Mouse (Mus musculus) lung, postnatal 25 days (tissue): Measurements from ENCODE around the gene Antxrl.
A peak's percentile ranks its signal among the peaks of the same experiment; 100 is the strongest.

Experiments
- DNase-seq: peaks from one replicate; pipeline ENCODE4 v3.0.0; 2022; ENCODE audit warnings: low spot score

Antxrl gene

DNA sequence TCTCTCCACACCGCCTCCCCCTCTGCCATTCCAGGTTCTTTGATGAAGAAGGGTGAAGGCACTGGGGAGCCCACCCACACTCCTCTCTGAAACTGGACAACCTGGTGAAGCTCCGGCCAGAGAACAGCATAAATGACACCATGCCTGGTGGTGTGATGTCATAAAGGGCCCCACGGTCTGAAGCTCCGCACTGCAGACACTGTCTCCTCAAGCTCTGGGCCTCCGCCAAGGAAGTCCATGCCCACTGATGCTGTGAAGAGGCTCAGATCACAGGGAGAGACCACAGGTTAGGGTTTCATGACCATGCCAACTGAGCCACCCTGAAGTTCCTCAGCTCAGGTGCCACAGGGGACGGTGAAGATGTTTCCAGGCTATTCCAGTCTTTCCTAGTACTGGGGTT lies at the start of gene Antxrl:
Antxrl (plus strand) TSS at position 192 of the 400 bp plus-strand sequence.
- DNase-seq, result no peak

DNA sequence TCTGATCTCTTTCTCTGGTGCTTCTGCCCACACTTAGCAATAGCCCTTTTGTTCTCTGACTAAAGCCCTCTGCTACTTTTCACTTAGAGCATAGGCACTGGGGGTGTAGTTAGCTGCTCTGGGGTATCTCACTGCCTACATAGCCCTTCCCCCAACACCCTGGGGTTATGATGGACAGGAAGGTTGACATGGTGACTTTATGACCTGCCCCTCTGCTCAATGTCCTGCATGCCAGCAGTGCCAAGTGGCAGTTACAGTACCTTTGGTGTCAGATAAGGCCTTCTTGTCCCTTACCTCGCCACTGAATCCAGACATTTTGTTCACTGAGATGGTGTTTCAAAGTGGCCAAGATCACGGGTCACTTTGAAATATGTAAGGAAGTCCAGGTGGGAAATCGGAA lies 37.4 kb upstream of the Antxrl start, which contains the start of gene Gm30083:
Gm30083 (minus strand) TSS at position 120 of the 400 bp plus-strand sequence.
- DNase-seq, result no peak

DNA sequence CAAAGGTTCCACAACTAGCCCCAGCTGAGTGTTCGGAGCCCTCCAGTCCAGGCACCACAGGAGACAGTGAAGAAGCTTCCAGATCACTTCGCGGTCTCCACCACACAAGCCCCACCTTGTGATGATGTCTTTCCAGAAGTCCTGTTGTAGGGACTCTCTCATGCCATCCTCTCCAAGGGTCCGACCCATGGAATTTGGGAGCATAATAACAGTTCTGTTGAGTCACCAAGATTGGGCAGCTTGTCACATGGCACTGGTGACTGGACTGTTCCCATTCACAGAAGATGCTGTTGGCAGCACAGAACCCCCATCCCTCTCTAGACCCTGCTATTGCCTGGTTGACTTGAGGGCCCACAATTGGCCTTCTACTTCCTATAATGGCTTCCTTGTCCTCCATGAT lies 36.1 kb upstream of the Antxrl start, which contains the start of gene Gm5460:
Gm5460 (plus strand) TSS at position 378 of the 400 bp plus-strand sequence.
- no peak for DNase-seq

DNA sequence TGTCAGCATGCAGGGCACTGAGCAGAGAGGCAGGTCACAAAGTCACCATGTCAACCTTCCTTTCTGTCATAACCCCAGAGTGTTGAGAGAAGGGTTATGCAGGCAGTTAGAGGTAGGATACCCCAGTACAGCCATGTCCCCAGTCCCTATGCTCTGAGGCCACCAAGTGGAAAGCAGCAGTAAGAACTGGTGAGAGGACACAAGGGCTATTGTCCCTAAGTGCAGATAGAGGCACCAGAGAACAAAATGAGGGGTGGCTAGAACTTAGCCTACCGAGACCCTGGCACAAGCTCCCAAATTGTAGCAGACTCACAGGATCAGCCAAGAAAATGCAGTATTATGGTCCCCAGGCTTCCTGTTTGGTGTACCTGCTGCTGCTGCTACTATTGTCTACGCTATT lies 35.6 kb upstream of the Antxrl start:
- no peak for DNase-seq

DNA sequence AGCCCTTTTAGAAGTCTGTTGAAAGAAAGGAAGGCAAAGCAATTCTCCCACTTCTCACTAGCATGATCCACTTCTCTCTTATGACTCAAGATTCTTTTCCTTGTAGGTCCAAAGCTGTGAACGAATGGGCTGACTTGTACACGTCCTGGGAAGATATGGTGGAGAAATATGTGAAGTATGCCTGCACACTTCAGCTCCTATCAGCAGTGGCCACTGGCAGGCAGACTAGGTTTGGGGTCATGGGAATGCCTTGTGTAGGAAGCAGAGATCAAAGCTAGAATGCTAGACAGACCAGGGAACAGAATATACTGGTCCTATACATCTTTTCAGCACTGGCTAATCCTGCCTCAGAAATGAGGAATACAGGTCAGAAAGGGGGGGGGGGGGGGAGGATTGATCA lies 25.8 kb upstream of the Antxrl start:
- no peak for DNase-seq

DNA sequence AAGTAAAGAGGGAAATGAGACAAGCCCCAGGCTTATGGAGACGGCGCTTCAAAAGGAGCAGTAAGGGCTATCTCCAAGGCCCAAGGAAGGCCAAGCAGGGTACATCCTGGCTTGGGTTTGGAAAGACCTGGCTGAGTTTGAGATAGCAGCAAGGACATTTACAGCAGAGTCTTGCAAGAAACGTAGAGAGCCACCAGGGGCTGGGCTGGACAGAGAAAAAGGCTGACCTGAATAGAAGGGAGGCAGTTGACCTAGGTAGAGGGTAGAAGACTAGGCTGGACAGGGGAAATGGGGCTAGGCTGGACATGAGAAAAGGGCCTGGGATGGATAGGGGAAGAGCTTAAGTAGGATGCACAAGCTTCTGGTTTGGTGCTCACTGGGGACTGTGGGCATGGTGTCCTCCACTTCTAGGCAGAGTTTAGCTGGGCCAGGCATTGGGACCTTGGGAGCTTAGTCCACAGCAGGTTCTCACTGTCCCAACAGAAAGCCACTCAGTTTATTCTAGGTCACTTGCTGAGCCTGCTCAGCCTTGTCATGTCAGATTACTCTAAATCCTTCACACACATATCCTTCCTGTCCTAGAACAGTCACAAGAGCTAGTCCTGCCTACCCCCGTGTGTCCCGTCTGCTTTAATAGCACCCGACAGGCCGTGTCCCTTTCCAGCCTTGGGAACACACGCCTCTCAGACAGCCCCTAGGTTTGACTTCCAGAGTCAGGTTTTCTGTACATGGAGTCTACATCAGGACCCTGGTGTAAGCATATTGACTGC lies 18.5 kb upstream of the Antxrl start:
- DNase-seq, result no peak

DNA sequence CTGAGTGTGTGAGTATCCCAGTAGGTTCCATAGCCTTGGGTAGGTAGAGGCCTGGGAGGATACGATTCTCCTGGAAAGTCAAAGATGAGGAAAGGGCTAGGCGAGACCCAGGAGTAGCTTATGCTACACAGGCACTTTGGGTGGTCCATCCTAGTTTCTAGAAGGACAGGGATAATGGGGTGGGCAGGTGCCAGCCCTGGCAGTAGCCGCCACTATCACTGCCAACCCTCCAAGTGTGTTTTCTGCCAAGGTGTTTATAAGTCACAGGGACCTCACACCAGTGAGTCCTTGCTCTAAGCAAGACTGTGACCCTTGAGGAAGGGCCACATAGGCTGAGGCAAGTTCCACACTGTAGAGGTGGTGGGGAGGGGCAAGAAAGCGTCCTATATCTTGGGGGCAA lies 11.3 kb upstream of the Antxrl start:
- no peak for DNase-seq

DNA sequence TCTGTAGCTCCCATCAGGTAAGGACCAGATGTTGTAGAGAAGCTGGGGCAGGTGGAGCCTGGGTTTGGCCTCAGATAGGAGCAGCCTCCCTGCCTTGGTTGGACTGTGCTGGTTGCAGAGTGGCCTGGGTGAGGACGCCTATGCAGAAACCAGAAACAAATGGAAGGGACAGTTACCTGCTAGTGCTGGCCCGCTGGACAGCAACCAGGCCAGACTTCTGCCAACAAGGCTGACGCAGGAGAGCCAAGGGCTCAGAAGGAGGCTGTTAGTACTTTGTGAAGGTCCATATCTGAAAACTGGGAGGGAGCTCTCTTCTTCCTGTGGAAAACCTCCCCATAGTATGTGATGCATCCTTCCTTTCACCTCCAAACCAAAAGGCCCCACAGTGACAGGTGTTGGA lies 9.2 kb upstream of the Antxrl start:
- no peak for DNase-seq

DNA sequence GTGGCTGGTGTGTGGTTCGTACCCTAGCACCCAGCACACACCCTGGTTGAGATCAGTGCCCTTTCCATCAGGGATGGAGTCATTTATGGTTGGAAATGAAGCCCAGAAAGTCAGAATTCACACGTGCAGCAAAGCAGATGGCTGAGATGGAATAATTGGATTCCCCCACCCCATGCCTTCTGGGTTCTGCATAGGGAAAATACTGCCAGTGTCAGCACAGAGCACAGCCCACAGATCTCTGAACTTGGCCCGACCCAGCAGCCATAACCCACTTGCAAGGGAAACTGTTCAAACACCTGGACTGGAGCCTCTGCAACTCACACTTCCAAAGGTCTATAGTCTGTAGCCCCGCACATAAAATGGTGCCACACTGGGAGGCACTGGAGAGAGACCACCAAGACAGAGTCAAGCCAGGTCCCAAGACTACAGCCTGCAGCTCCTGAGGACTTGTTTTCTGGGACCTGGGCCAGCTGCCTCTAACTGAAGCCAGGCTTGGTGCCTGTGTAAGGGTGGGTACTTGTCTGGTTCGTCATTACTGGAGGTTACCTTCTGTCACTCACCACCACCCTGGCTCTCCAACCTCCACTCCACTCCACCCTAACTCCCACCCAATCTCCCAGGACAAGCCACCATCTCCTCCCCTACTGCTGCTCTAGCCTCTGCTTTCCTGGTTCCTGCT lies 2.3 kb upstream of the Antxrl start:
- no peak for DNase-seq

DNA sequence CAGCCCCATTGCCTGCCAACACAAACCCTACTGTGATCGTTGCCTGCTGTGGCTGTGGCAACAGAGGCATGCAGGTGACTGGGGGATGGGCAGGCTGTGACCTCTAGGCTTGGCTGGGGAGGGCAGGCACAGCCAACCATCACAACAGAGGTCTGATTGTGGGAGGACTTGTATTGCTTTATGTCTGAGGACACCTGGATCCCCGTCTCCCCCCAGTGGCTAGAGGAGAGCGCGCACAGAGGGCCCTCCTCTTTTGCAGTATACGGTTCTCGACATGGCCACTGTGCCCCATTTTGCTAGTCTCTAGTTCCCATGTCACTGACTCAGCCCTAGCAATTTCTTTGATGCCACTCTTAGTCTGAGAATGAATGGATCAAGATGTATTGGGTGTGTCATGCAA lies 19.2 kb downstream of the Antxrl start:
- no peak for DNase-seq

DNA sequence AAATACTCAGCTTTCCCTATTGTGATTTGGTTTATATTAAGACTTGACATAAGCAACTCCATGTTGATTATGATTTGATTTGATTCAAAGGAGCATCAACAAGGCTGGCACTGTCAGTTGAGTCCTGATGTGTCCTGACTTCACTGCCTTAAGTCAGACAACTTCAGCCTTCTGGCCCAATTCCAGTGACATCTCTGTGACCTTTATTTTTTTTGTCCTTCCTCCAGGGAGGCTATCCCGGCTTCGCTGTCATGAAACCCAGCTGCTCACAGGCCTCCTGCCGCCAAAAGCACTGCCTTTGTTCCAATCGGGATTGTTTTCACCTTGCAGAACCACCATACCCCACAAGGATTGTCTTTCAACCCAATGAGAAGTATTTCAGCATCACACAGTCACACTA lies 22.8 kb downstream of the Antxrl start:
- no peak for DNase-seq

DNA sequence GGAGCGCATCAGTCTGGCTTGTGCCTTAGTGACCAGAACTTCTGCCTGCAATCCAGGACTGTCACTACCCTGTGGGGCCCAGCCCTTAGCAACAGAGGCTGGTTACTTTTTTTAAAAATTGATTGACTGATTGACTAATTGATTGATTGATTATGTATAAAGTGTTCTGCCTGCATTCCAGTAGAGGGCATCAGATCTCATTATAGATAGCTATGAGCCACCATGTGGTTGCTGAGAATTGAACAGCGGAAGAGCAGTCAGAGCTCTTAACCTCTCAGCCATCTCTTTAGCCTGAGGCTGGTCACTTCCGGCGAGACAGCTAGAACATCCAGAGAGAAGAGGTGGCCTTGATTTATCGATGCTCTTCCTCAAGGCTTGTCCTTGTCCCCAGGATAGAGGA lies 24.7 kb downstream of the Antxrl start:
- no peak for DNase-seq

DNA sequence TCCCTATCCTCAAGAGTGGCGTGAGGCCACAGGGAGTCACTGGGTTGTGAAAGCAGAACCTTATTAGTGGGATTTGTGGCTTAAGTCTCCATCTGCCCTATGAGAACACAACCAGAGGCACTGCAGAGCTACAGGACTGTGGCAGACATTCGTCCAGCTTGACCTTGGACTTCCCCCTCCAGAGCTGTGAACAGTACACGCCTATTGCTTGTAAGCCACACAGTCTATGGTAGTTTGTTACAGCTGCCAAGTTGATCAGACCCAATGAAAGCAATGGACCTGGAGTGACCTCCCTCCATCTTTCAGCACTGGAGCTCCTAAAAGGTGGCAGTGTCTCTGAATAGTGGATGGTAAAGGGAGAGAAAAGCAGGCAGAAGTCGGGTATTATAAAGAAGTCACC lies 25.8 kb downstream of the Antxrl start:
- no peak for DNase-seq

DNA sequence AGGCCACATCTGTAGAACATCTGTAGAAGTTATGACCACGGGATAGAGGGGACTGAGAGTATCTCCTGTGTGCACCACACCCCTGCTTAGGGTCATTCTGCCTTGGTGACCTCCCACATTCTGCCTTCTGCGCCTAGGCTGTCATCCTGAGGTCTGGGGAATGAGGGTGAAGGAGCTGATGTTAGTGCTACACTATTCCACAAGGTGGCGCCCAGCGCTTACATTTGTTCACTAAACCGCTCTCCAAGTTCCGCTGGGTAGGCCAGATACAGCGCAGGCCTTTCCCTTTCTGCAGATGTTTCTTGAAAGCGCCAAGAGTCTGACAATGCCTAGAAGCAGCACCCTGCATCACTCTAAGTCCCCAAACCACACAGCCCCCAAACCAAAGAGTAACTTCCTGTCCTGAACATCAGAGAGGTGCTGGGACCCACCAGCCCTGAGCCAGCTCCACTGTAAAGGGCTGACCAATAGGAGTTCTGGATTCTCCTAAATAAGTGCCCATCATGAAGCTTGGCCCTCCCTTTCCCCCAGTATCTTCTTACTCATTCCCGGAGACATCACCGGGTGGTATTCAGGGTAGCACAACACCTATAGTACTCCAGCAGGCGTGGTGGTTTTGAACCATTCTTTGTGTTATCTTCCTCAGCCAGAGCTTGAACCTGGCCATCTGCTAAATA lies 28.0 kb downstream of the Antxrl start:
- peak; percentile 57 for DNase-seq

DNA sequence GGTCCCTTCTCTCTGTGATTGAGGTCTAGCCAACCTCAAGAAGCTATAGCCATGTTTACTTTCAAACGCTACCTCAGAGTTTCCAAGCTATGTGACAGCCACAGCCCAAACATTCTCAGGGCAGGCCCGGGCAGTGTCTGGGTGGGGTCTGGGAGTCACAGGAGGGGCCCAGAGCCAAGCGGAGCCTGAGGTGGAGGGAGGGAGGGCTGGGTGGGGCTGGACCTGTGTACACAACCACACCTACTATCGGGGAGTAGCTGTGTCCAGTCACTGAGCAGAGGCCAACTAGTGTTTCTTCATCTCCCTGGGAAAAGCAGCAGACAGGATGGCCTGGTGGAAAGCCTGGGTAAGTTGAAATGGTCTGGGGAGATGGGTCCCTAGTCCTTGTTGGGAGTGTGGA lies 33.2 kb downstream of the Antxrl start, which contains the start of gene Anxa8:
Anxa8 (plus strand) TSS at position 251 of the 400 bp plus-strand sequence.
- peak; percentile 53 for DNase-seq

DNA sequence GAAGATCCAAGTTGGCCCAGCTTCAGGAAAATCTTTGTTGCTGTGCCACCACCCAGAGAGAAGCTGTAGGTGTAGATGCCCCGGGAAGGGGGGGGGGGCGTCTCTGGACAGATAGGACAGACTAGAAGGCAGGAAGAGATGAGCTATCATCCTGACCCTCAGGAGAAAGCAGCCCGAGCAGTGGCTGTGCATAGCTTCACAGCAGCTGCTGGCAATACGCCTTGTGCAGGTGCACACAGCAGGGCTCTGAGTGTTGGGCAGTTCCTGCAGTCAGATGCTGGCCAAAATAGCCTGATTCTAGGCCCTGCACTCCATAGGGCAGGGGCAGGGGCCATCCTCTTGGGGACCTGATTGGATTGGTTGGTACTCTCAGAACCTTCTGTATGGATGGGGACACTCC lies 34.3 kb downstream of the Antxrl start:
- DNase-seq, result no peak

DNA sequence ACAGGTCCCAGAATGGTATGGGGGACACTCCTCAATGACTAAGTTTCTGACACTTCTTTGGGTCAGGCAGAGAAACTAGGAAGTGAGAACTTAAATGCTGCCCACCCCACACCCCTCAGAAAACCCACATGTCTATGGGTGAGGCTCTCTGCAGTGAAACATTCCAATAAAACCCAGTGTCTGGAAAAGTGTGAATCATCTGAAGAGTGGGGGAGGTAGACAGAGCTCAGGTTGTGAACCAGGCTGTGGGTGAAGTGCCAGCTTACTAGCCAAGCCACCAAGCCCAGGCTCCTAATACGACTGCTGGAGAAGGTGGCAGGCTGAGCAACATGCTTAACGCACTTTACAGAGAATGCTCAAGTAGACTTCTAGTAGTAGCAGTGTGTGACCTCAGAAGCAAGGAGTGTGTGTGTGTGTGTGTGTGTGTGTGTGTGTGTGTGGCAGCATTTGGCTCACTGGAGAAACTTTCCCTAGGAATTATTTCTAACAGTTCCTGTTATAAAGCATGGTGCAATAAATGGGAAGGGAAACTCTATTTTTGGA lies 35.4 kb downstream of the Antxrl start:
- no peak for DNase-seq

DNA sequence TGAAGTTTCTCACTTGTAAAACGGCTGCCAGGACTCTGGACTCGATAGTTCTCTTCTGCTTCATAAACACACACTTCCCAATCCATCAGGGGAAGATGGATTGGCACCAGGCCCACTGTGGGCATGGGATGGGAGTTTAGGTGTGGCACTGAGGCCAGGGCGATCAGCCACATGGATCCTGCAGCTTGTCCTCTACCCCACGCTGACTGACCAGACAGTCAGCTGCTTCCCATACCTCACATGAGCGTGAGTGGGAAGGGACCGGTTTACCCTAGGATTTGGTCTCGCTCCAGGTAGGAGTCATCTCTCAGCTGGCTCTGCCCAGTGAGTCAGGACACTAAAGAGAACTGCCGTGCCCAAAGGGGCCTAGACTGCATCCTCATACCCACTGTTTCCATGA lies 37.3 kb downstream of the Antxrl start:
- DNase-seq, result no peak

DNA sequence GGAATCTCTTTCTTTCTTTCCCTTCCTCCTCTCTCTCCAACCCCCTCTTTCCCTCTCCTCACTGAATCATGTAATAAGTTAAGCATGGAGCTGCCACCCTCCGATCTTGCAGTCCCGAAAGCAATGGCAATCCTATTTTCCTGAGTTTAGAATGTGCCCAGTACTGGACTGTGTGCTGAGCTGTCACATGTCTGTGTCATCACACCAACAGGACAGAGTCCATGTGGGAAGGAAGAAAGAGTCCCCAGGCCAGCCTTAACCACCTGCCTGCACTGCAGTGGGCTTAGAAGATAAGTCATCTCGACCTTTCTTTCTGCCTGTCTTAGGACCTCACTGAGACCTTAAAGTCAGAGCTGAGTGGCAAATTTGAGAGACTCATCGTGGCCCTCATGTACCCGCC lies 39.0 kb downstream of the Antxrl start:
- no peak for DNase-seq

DNA sequence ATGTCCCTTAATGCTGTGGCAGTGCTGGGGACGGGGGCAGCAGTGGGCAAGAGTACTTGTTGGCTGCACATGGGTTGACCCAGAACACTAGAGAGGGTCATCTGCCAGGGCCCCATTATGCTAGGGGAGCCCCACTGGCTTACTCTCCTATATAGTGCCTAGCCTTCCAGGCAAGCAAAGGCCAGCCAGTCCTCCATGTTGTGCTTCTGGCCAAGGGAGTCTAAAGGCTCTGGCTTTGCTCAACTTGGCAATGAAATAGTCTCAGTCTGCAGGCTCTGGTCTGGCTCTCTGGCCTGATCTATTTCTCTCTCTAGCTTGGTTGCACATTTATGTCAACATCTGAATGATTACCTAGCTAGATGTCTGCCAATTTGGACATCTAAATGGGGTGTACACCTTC lies 40.3 kb downstream of the Antxrl start:
- no peak for DNase-seq

DNA sequence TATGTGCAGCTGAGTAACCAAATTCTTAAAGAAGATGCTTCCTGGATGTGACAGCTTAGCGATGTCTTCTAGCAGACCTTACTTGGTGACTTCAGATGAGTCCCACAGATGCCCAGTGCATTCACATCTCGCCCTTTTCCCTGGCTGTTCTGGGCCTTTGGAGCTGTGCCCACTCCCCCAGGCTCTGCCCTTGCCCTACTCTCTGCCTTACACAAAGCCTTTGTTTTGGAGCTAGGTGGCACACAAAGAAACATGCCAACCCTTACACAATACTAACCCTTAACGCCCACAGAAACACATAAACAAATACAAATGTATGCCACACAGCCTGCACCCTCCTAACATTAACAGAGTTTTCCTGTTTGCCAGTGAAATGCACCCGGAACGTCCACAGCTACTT lies 43.7 kb downstream of the Antxrl start:
- no peak for DNase-seq

DNA sequence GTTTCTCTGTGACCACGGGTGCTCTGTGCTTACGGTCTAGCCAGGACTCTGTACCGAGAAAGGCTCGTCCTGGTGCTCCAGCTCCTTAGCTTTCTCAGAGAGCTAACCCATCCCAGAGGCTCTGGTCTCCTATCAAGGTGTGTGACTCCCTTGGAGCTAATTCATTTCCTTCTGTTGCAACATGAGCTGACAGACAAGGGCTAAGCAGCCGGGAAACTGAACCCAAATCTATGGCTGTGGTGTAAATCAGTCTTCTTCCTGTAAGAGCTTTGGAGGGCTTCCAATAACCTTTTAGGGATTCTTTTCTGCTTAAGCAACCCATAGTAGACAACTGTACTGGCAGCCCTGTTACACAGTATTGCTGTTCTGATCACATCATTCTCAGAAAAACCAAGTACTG lies 50.1 kb downstream of the Antxrl start, which contains the start of gene A630023A22Rik:
A630023A22Rik (minus strand) TSS at position 154 of the 400 bp plus-strand sequence.
- DNase-seq, result no peak

DNA sequence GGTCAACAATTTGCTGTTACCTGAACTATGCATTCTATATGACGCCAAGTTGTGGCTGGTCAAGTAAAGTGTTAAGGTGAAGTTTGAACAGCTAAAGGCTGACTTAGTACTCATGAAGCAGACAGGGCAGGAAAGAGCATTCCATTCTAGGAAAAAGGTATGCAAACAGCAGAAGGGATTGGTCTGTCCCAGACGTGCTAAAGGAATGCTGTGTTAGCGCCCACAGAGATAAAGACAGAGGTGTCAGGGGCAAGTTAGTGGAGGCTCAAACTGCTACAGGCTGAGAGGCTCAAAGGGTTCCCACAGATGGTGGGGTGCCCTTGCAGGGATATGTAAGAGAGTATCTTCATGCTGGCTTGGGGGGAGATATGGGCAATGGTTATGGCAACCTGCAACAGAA lies 51.3 kb downstream of the Antxrl start:
- DNase-seq, result no peak
